Mouse (Mus musculus): ENCODE data around the gene Zg16.

- TF ChIP-seq CTCF (IDR thresholded peaks at IDR 0.05; ENCODE audit: control insufficient read depth, insufficient read depth, low read length) (no peak), POLR2A (IDR thresholded peaks at IDR 0.05; ENCODE audit: borderline replicate concordance, control insufficient read depth, low read depth, low read length) (no peak)
Observed at GRCm38 (mm10) chr7:127020031-127020430, 67.1 kb downstream of the Zg16 start.

Measured in bone marrow, adult 2 months (tissue).